Mouse (Mus musculus): ENCODE measurements around the gene Rassf5.

Gene Rassf5

DNA sequence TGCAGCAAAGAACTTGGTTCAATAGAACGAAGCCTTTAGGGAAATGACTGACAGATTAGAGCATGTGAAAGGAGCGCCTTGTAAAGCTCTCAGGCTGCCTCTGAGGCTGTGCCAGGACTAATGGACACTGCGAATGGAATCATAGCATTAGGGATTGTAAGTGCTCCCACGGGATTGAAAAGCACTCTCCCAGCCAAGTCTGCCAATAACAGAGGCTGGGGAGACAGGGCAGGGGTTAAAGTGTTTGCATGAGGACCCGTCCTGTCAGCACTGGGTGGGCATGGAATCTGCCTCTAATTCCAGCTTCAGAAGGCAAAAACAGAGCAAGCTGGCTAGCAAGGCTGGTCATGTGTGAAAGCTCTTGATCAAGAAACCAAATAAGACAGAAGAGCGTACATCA is 110.8 kb downstream of the Rassf5 start:
- DNase-seq = no peak
